Mouse (Mus musculus): Measurements from ENCODE around the gene Gdap1l1. TPM values are rescaled to one million over a fixed set of nuclear protein-coding genes. Genes with fewer than 3 reads are reported as not detected.
"Not testable (repeated sequence)": the region's sequence is repeated elsewhere in the genome, so short reads cannot be mapped to it uniquely, and the experiment has no call there.

Gene Gdap1l1
- total RNA-seq, 1 experiment from 2014 or later: 5.4 TPM

- DNase-seq: no peak
Measured at GRCm38 (mm10) chr2:163424597-163424996, 13.7 kb upstream of the Gdap1l1 start, which contains the start of gene Oser1. Gene Oser1 (minus strand): TSS chr2:163424697.

GRCm38 (mm10) chr2:163428346-163429011 lies 9.8 kb upstream of the Gdap1l1 start:
- no peak for DNase-seq

- no peak for DNase-seq
Measured at GRCm38 (mm10) chr2:163431289-163431688, 7.0 kb upstream of the Gdap1l1 start.

GRCm38 (mm10) chr2:163433971-163434370 lies 4.3 kb upstream of the Gdap1l1 start:
- no peak for DNase-seq

- no peak for DNase-seq
Measured at GRCm38 (mm10) chr2:163437800-163438199, 476 bp upstream of the Gdap1l1 start.

GRCm38 (mm10) chr2:163438619-163439451 lies 559 bp downstream of the Gdap1l1 start:
- peak; percentile 78 for DNase-seq

- DNase-seq: no peak
Measured at GRCm38 (mm10) chr2:163439488-163439887, 1.2 kb downstream of the Gdap1l1 start.

GRCm38 (mm10) chr2:163443543-163443942 lies 5.3 kb downstream of the Gdap1l1 start:
- DNase-seq: peak; percentile 42

- DNase-seq: no peak
Measured at GRCm38 (mm10) chr2:163444017-163444416, 5.7 kb downstream of the Gdap1l1 start.

- DNase-seq: no peak
Measured at GRCm38 (mm10) chr2:163447375-163447774, 9.1 kb downstream of the Gdap1l1 start.

- DNase-seq: no peak
Measured at GRCm38 (mm10) chr2:163449276-163449675, 11.0 kb downstream of the Gdap1l1 start.

GRCm38 (mm10) chr2:163450668-163451295 lies 12.5 kb downstream of the Gdap1l1 start:
- DNase-seq: no peak

- no peak for DNase-seq
Measured at GRCm38 (mm10) chr2:163452738-163453137, 14.5 kb downstream of the Gdap1l1 start.

- no peak for DNase-seq
Measured at GRCm38 (mm10) chr2:163453378-163453777, 15.1 kb downstream of the Gdap1l1 start.

GRCm38 (mm10) chr2:163458539-163459265 lies 20.4 kb downstream of the Gdap1l1 start:
- no peak for DNase-seq

- DNase-seq: no peak
Measured at GRCm38 (mm10) chr2:163459380-163459779, 21.1 kb downstream of the Gdap1l1 start.

GRCm38 (mm10) chr2:163460622-163461021 lies 22.3 kb downstream of the Gdap1l1 start:
- no peak for DNase-seq

- DNase-seq: not testable (repeated sequence)
Measured at GRCm38 (mm10) chr2:163461307-163461706, 23.0 kb downstream of the Gdap1l1 start.

- DNase-seq: no peak
Measured at GRCm38 (mm10) chr2:163462386-163462785, 24.1 kb downstream of the Gdap1l1 start.

- DNase-seq: no peak
Measured at GRCm38 (mm10) chr2:163462801-163463200, 24.5 kb downstream of the Gdap1l1 start.

GRCm38 (mm10) chr2:163463251-163463769 lies 25.0 kb downstream of the Gdap1l1 start:
- no peak for DNase-seq

- DNase-seq: no peak
Measured at GRCm38 (mm10) chr2:163463998-163464397, 25.7 kb downstream of the Gdap1l1 start.

Data from adrenal gland, postnatal 14 days (tissue).